Mouse (Mus musculus): ENCODE results near the gene Map2k1. TPM values are rescaled to one million over a fixed set of nuclear protein-coding genes. Genes with fewer than 3 reads are reported as not detected.

The Map2k1 gene
- polyA plus RNA-seq, 1 experiment from 2014 or later = 105 TPM

- H3K4me3 ChIP-seq (ENCODE audit: low read depth, low read length) = no peak overlapping the region
- no peak overlapping the region for H3K27ac ChIP-seq (replicated peaks; ENCODE audit: low read depth, low read length)
- ATAC-seq (ENCODE audit: low read depth) = no peak
- H3K9me3 ChIP-seq (ENCODE audit: control insufficient read depth, low read length) = no peaks in the 10 kb centered on the region
- WGBS = 83% methylated on average over 5 of the region's 5 CpGs
- H3K4me2 ChIP-seq (ENCODE audit: low read depth, low read length) = no peak overlapping the region
- no peak for DNase-seq (ENCODE audit: low spot score)
- H3K36me3 ChIP-seq (ENCODE audit: control insufficient read depth, insufficient read depth, low read length) = no peaks in the 10 kb centered on the region
- no peak overlapping the region for H3K9ac ChIP-seq (ENCODE audit: low read depth, low read length)
- H3K4me1 ChIP-seq (ENCODE audit: control insufficient read depth, insufficient read depth, low read length) = no peaks in the 10 kb centered on the region
- no peaks in the 10 kb centered on the region for H3K27me3 ChIP-seq (replicated peaks; ENCODE audit: control insufficient read depth, insufficient read depth, low read length)
These were observed 6.5 kb upstream of the Map2k1 start for GRCm38 (mm10) chr9:64259906-64260305.

DNA sequence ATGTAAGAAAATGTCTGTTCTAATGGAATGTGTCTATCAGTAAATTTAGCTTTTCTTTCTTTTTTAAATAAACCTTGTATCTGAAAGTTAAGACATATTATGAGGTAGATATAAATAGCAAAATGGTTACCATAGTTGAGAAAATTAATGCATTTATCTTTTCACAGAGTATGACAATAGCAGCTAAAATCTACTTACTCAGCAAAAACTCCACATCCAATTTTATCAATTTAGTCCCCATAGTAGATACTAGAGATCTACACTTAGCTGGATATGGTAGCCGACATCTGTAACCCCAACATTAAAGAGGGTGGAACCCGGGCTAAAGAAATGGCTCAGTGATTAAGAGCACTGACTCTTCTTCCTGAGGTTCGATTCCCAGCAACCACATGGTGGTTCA is 2.8 kb upstream of the Map2k1 start:
- Histone ChIP-seq H3K36me3 (ENCODE audit: control insufficient read depth, insufficient read depth, low read length) (no peaks in the 10 kb centered on the region), H3K4me1 (ENCODE audit: control insufficient read depth, insufficient read depth, low read length) (peaks cover 11% of the 10 kb centered on the region), H3K4me3 (ENCODE audit: low read depth, low read length) (no peak overlapping the region), H3K9me3 (ENCODE audit: control insufficient read depth, low read length) (no peaks in the 10 kb centered on the region), H3K27ac (replicated peaks; ENCODE audit: low read depth, low read length) (no peak overlapping the region), H3K27me3 (replicated peaks; ENCODE audit: control insufficient read depth, insufficient read depth, low read length) (no peaks in the 10 kb centered on the region), H3K4me2 (ENCODE audit: low read depth, low read length) (no peak overlapping the region), H3K9ac (ENCODE audit: low read depth, low read length) (no peak overlapping the region)
- no peak for DNase-seq (ENCODE audit: low spot score)
- 89% methylated on average over 3 of the region's 3 CpGs for WGBS
- ATAC-seq (ENCODE audit: low read depth) = no peak

DNA sequence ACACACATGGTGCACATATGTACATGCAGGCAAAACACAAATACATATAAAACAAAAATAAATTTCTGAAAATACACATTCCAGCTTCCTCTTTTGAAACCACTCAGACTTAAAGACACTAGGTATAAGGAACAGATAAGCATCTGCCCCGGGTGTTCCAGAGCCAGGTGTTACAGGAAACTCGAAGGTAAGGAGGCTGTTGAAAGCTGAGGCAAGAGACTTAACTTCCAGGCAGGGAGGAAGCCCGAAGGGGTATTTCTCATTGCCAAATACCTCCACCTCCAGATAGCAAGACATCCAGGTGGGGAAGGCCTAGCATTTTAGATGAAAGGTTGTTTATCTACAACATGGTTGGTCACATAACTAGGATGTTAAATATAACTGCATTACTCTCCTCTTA is 2.0 kb upstream of the Map2k1 start:
- WGBS = 66% methylated on average over 3 of the region's 3 CpGs
- H3K36me3 ChIP-seq (ENCODE audit: control insufficient read depth, insufficient read depth, low read length) = no peaks in the 10 kb centered on the region
- no peak overlapping the region for H3K27ac ChIP-seq (replicated peaks; ENCODE audit: low read depth, low read length)
- H3K27me3 ChIP-seq (replicated peaks; ENCODE audit: control insufficient read depth, insufficient read depth, low read length) = no peaks in the 10 kb centered on the region
- H3K9me3 ChIP-seq (ENCODE audit: control insufficient read depth, low read length) = no peaks in the 10 kb centered on the region
- H3K4me3 ChIP-seq (ENCODE audit: low read depth, low read length) = no peak overlapping the region
- ATAC-seq (ENCODE audit: low read depth) = no peak
- H3K9ac ChIP-seq (ENCODE audit: low read depth, low read length) = no peak overlapping the region
- DNase-seq (ENCODE audit: low spot score) = no peak
- no peak overlapping the region for H3K4me2 ChIP-seq (ENCODE audit: low read depth, low read length)
- peaks cover 14% of the 10 kb centered on the region for H3K4me1 ChIP-seq (ENCODE audit: control insufficient read depth, insufficient read depth, low read length)

DNA sequence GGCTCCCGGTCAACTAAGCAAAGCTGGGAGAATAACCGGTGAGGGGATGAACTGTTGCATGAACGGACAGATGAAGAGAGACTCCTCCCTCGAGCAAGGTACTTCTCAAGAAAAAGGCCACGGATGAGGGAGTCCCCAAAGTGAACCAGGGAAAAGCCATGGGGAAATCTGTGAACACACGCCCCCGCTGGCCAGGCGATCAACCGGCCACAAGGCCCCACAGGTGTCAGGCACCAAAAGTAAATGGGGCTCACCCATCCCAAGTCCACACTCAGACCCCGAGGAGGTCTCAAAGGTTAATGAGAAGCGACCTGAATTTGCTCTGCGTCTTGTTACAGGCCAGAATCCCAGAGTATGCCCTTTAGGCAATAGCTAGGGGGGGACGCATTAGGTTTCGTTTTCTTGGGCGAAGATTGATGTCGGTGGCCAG is 825 bp downstream of the Map2k1 start:
- Histone ChIP-seq H3K27me3 (replicated peaks; ENCODE audit: control insufficient read depth, insufficient read depth, low read length) (no peaks in the 10 kb centered on the region), H3K4me1 (ENCODE audit: control insufficient read depth, insufficient read depth, low read length) (peaks cover 14% of the 10 kb centered on the region), H3K9me3 (ENCODE audit: control insufficient read depth, low read length) (no peaks in the 10 kb centered on the region), H3K4me2 (ENCODE audit: low read depth, low read length) (peak overlapping the region; percentile 84), H3K4me3 (ENCODE audit: low read depth, low read length) (peak overlapping the region; percentile 97), H3K36me3 (ENCODE audit: control insufficient read depth, insufficient read depth, low read length) (no peaks in the 10 kb centered on the region), H3K9ac (ENCODE audit: low read depth, low read length) (peak overlapping the region; percentile 92), H3K27ac (replicated peaks; ENCODE audit: low read depth, low read length) (peak overlapping the region; percentile 92)
- ATAC-seq (ENCODE audit: low read depth) (no peak; the same call in 1 of the 2 replicates), DNase-seq (ENCODE audit: low spot score) (peak; percentile 19)
- WGBS = 0% methylated on average over 16 of the region's 16 CpGs

DNA sequence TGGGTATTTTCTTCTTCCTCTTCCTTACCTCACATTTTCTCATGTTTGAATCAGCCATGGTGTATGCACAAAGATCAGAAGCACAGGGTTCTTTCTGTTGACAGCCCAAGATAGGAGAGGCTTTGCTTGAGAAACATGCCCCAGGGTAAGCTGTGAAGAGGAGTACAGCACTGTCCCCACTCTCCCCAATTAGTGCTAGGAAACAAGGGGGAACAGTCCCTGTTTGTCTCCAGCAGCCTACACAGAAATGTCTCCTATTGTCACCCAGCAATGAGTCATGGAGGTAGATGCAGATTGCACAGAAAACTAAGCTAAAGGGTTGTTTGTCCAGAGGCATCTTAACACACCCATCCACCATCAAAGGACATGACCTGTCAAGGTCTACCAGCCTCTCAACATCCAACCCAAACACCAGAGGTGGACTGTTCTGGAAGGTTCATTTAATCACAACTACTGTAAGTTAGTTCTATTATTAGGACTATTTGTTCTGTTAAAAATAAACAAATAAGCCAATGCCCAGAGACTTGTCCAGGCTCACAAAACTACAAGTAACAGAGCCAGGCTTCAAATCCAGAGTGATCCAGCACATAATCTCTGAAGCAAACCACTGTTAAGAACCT is 3.2 kb downstream of the Map2k1 start:
- ATAC-seq (ENCODE audit: low read depth) (no peak), DNase-seq (ENCODE audit: low spot score) (no peak)
- no peak overlapping the region for H3K4me2 ChIP-seq (ENCODE audit: low read depth, low read length)
- no peak overlapping the region for H3K9ac ChIP-seq (ENCODE audit: low read depth, low read length)
- no peaks in the 10 kb centered on the region for H3K27me3 ChIP-seq (replicated peaks; ENCODE audit: control insufficient read depth, insufficient read depth, low read length)
- H3K27ac ChIP-seq (replicated peaks; ENCODE audit: low read depth, low read length) = no peak overlapping the region
- no peaks in the 10 kb centered on the region for H3K9me3 ChIP-seq (ENCODE audit: control insufficient read depth, low read length)
- peaks cover 2% of the 10 kb centered on the region; the same call in 1 of the 2 replicates for H3K36me3 ChIP-seq (ENCODE audit: control insufficient read depth, insufficient read depth, low read length)
- H3K4me1 ChIP-seq (ENCODE audit: control insufficient read depth, insufficient read depth, low read length) = peaks cover 14% of the 10 kb centered on the region
- H3K4me3 ChIP-seq (ENCODE audit: low read depth, low read length) = no peak overlapping the region

DNA sequence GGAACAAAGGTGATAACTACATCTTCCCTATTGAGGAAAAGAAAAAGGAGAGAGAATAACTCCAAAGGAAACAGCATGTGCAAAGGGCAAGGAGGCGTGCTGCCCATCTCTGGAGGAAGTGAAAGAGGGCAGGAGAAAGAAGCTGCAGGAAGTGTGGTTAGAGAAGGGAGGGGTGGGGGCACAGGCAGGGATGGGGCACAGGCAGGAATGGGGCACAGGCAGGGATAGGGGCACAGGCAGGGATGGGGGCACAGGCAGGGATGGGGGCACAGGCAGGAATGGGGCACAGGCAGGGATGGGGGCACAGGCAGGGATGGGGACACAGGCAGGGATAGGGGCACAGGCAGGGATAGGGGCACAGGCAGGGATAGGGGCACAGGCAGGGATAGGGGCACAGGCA is 4.1 kb downstream of the Map2k1 start:
- Histone ChIP-seq H3K9me3 (ENCODE audit: control insufficient read depth, low read length) (no peaks in the 10 kb centered on the region), H3K4me1 (ENCODE audit: control insufficient read depth, insufficient read depth, low read length) (peaks cover 14% of the 10 kb centered on the region), H3K27me3 (replicated peaks; ENCODE audit: control insufficient read depth, insufficient read depth, low read length) (no peaks in the 10 kb centered on the region), H3K27ac (replicated peaks; ENCODE audit: low read depth, low read length) (no peak overlapping the region), H3K4me3 (ENCODE audit: low read depth, low read length) (no peak overlapping the region), H3K4me2 (ENCODE audit: low read depth, low read length) (no peak overlapping the region), H3K36me3 (ENCODE audit: control insufficient read depth, insufficient read depth, low read length) (peaks cover 7% of the 10 kb centered on the region; the same call in 1 of the 2 replicates), H3K9ac (ENCODE audit: low read depth, low read length) (no peak overlapping the region)
- DNase-seq (ENCODE audit: low spot score) (no peak), ATAC-seq (ENCODE audit: low read depth) (no peak)
- 61% methylated on average over 1 of the region's 1 CpGs for WGBS

GRCm38 (mm10) chr9:64242381-64242831 is 11.0 kb downstream of the Map2k1 start:
- ATAC-seq (ENCODE audit: low read depth) (no peak), DNase-seq (ENCODE audit: low spot score) (peak; percentile 17)
- H3K4me2 ChIP-seq (ENCODE audit: low read depth, low read length) = no peak overlapping the region
- H3K9ac ChIP-seq (ENCODE audit: low read depth, low read length) = no peak overlapping the region
- H3K9me3 ChIP-seq (ENCODE audit: control insufficient read depth, low read length) = no peaks in the 10 kb centered on the region
- H3K4me3 ChIP-seq (ENCODE audit: low read depth, low read length) = no peak overlapping the region
- H3K27me3 ChIP-seq (replicated peaks; ENCODE audit: control insufficient read depth, insufficient read depth, low read length) = no peaks in the 10 kb centered on the region
- H3K27ac ChIP-seq (replicated peaks; ENCODE audit: low read depth, low read length) = no peak overlapping the region; the same call in 1 of the 2 replicates
- H3K4me1 ChIP-seq (ENCODE audit: control insufficient read depth, insufficient read depth, low read length) = no peaks in the 10 kb centered on the region; the same call in 1 of the 2 replicates
- WGBS = 72% methylated on average over 6 of the region's 6 CpGs
- H3K36me3 ChIP-seq (ENCODE audit: control insufficient read depth, insufficient read depth, low read length) = peaks cover 7% of the 10 kb centered on the region; the same call in 1 of the 2 replicates

GRCm38 (mm10) chr9:64240681-64241080 is 12.8 kb downstream of the Map2k1 start:
- Histone ChIP-seq H3K27me3 (replicated peaks; ENCODE audit: control insufficient read depth, insufficient read depth, low read length) (no peaks in the 10 kb centered on the region), H3K4me2 (ENCODE audit: low read depth, low read length) (no peak overlapping the region; the same call in 1 of the 2 replicates), H3K36me3 (ENCODE audit: control insufficient read depth, insufficient read depth, low read length) (peaks cover 12% of the 10 kb centered on the region; the same call in 1 of the 2 replicates), H3K4me1 (ENCODE audit: control insufficient read depth, insufficient read depth, low read length) (no peaks in the 10 kb centered on the region; the same call in 1 of the 2 replicates), H3K9ac (ENCODE audit: low read depth, low read length) (no peak overlapping the region), H3K9me3 (ENCODE audit: control insufficient read depth, low read length) (no peaks in the 10 kb centered on the region), H3K4me3 (ENCODE audit: low read depth, low read length) (no peak overlapping the region), H3K27ac (replicated peaks; ENCODE audit: low read depth, low read length) (0 out of 2 replicates have a peak overlapping the region, but pooled peaks have one; percentile 11)
- ATAC-seq (ENCODE audit: low read depth) = peak; percentile 26; the same call in 1 of the 2 replicates
- 21% methylated on average over 8 of the region's 8 CpGs for WGBS
- peak; percentile 45 for DNase-seq (ENCODE audit: low spot score)

DNA sequence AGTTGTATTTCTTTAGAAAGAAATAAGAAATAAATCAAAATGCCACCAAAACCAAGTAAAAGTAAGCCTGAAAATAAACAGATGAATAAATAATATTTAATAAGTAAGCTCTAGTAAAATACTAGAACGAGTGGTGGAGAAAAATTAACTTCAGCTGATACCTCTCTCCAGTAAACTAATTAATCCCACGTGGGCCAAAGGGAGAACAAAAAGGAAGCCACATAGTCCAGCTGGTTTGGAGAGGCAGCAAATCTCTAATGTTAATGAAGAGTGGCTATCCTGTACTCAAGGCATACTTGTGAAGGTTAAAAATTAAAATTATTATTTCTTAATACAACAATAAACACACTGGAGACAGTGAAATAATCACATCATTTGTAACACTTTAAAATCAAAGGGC is 13.3 kb downstream of the Map2k1 start:
- Histone ChIP-seq H3K4me2 (ENCODE audit: low read depth, low read length) (no peak overlapping the region), H3K4me3 (ENCODE audit: low read depth, low read length) (no peak overlapping the region), H3K27ac (replicated peaks; ENCODE audit: low read depth, low read length) (no peak overlapping the region), H3K9ac (ENCODE audit: low read depth, low read length) (no peak overlapping the region), H3K27me3 (replicated peaks; ENCODE audit: control insufficient read depth, insufficient read depth, low read length) (no peaks in the 10 kb centered on the region), H3K4me1 (ENCODE audit: control insufficient read depth, insufficient read depth, low read length) (no peaks in the 10 kb centered on the region; the same call in 1 of the 2 replicates), H3K36me3 (ENCODE audit: control insufficient read depth, insufficient read depth, low read length) (peaks cover 10% of the 10 kb centered on the region; the same call in 1 of the 2 replicates), H3K9me3 (ENCODE audit: control insufficient read depth, low read length) (no peaks in the 10 kb centered on the region)
- ATAC-seq (ENCODE audit: low read depth) (no peak), DNase-seq (ENCODE audit: low spot score) (no peak)
- WGBS = 20% methylated on average over 2 of the region's 2 CpGs

Data from embryonic facial prominence, embryonic 14.5 days (tissue).